Mouse (Mus musculus): ENCODE measurements around the gene Srf.

The Srf gene

GRCm38 (mm10) chr17:46513329-46513728, 42.6 kb downstream of the Srf start:
- no peak for DNase-seq (ENCODE audit: low spot score)

- no peak for DNase-seq (ENCODE audit: low spot score)
Measured at GRCm38 (mm10) chr17:46511059-46511710, 44.8 kb downstream of the Srf start.

- peak; percentile 31 for DNase-seq (ENCODE audit: low spot score)
Measured at GRCm38 (mm10) chr17:46505617-46506016, 50.4 kb downstream of the Srf start.

- DNase-seq (ENCODE audit: low spot score): peak; percentile 8
Measured at GRCm38 (mm10) chr17:46503847-46504638, 51.9 kb downstream of the Srf start.

GRCm38 (mm10) chr17:46502775-46503174, 53.2 kb downstream of the Srf start:
- no peak for DNase-seq (ENCODE audit: low spot score)
